Mouse (Mus musculus): Measurements from ENCODE around the gene Lrrc43. TPM values are rescaled to one million over a fixed set of nuclear protein-coding genes. Genes with fewer than 3 reads are reported as not detected.

The Lrrc43 gene
- polyA plus RNA-seq, 1 experiment from 2014 or later, result not detected

GRCm38 (mm10) chr5:123524393-123524750, 35.3 kb downstream of the Lrrc43 start:
- Histone ChIP-seq H3K4me2 (replicated peaks; ENCODE audit: low read depth, low read length) (peak overlapping the region; percentile 90), H3K4me1 (ENCODE audit: control insufficient read depth, insufficient read depth, low read length) (peaks cover 4% of the 10 kb centered on the region; the same call in 1 of the 2 replicates), H3K36me3 (ENCODE audit: control insufficient read depth, insufficient read depth, low read length) (peaks cover 12% of the 10 kb centered on the region), H3K9ac (ENCODE audit: low read depth, low read length) (0 out of 2 replicates have a peak overlapping the region, but pooled peaks have one; percentile 31), H3K27me3 (ENCODE audit: control insufficient read depth, insufficient read depth, low read length) (no peaks in the 10 kb centered on the region), H3K4me3 (ENCODE audit: low read length) (peak overlapping the region; percentile 93), H3K9me3 (ENCODE audit: control insufficient read depth, low read length) (no peaks in the 10 kb centered on the region), H3K27ac (ENCODE audit: low read depth, low read length) (no peak overlapping the region)
- ATAC-seq (ENCODE audit: low FRiP score, low TSS enrichment), result peak; percentile 97
- WGBS, result 2% methylated on average over 27 of the region's 27 CpGs

GRCm38 (mm10) chr5:123525281-123525680, 36.2 kb downstream of the Lrrc43 start, which contains the start of gene Gm49027:
Gene Gm49027, minus strand, starts transcription at chr5:123525488.
- Histone ChIP-seq H3K27me3 (ENCODE audit: control insufficient read depth, insufficient read depth, low read length) (no peaks in the 10 kb centered on the region), H3K27ac (ENCODE audit: low read depth, low read length) (no peak within 1 kb of the TSS), H3K4me1 (ENCODE audit: control insufficient read depth, insufficient read depth, low read length) (peaks cover 4% of the 10 kb centered on the region; the same call in 1 of the 2 replicates), H3K9ac (ENCODE audit: low read depth, low read length) (0 out of 2 replicates have a peak within 1 kb of the TSS, but pooled peaks have one; percentile 31), H3K4me2 (replicated peaks; ENCODE audit: low read depth, low read length) (peak within 1 kb of the TSS; percentile 90), H3K36me3 (ENCODE audit: control insufficient read depth, insufficient read depth, low read length) (peaks cover 14% of the 10 kb centered on the region), H3K4me3 (ENCODE audit: low read length) (peak within 1 kb of the TSS; percentile 93), H3K9me3 (ENCODE audit: control insufficient read depth, low read length) (no peaks in the 10 kb centered on the region)
- ATAC-seq (ENCODE audit: low FRiP score, low TSS enrichment), result no peak
- WGBS, result 85% methylated on average over 7 of the region's 7 CpGs

- WGBS, result 88% methylated on average over 9 of the region's 9 CpGs
- Histone ChIP-seq H3K27me3 (ENCODE audit: control insufficient read depth, insufficient read depth, low read length) (no peaks in the 10 kb centered on the region), H3K4me1 (ENCODE audit: control insufficient read depth, insufficient read depth, low read length) (peaks cover 4% of the 10 kb centered on the region; the same call in 1 of the 2 replicates), H3K27ac (ENCODE audit: low read depth, low read length) (no peak overlapping the region), H3K4me2 (replicated peaks; ENCODE audit: low read depth, low read length) (no peak overlapping the region), H3K9me3 (ENCODE audit: control insufficient read depth, low read length) (no peaks in the 10 kb centered on the region), H3K4me3 (ENCODE audit: low read length) (no peak overlapping the region), H3K36me3 (ENCODE audit: control insufficient read depth, insufficient read depth, low read length) (peaks cover 22% of the 10 kb centered on the region), H3K9ac (ENCODE audit: low read depth, low read length) (no peak overlapping the region)
- no peak for ATAC-seq (ENCODE audit: low FRiP score, low TSS enrichment)
Observed at GRCm38 (mm10) chr5:123525916-123526495, 36.9 kb downstream of the Lrrc43 start.

- 85% methylated on average over 7 of the region's 7 CpGs for WGBS
- no peak overlapping the region for H3K4me3 ChIP-seq (ENCODE audit: low read length)
- no peak for ATAC-seq (ENCODE audit: low FRiP score, low TSS enrichment)
- no peaks in the 10 kb centered on the region for H3K27me3 ChIP-seq (ENCODE audit: control insufficient read depth, insufficient read depth, low read length)
- peaks cover 4% of the 10 kb centered on the region; the same call in 1 of the 2 replicates for H3K4me1 ChIP-seq (ENCODE audit: control insufficient read depth, insufficient read depth, low read length)
- no peaks in the 10 kb centered on the region for H3K9me3 ChIP-seq (ENCODE audit: control insufficient read depth, low read length)
- no peak overlapping the region for H3K4me2 ChIP-seq (replicated peaks; ENCODE audit: low read depth, low read length)
- no peak overlapping the region for H3K9ac ChIP-seq (ENCODE audit: low read depth, low read length)
- H3K36me3 ChIP-seq (ENCODE audit: control insufficient read depth, insufficient read depth, low read length), result peaks cover 47% of the 10 kb centered on the region
- H3K27ac ChIP-seq (ENCODE audit: low read depth, low read length), result no peak overlapping the region
Observed at GRCm38 (mm10) chr5:123528641-123529040, 39.5 kb downstream of the Lrrc43 start.

GRCm38 (mm10) chr5:123530056-123530455, 41.0 kb downstream of the Lrrc43 start:
- H3K4me3 ChIP-seq (ENCODE audit: low read length), result no peak overlapping the region
- no peak overlapping the region for H3K9ac ChIP-seq (ENCODE audit: low read depth, low read length)
- H3K27ac ChIP-seq (ENCODE audit: low read depth, low read length), result no peak overlapping the region
- H3K36me3 ChIP-seq (ENCODE audit: control insufficient read depth, insufficient read depth, low read length), result peaks cover 56% of the 10 kb centered on the region
- WGBS, result 88% methylated on average over 8 of the region's 8 CpGs
- no peaks in the 10 kb centered on the region for H3K27me3 ChIP-seq (ENCODE audit: control insufficient read depth, insufficient read depth, low read length)
- H3K4me2 ChIP-seq (replicated peaks; ENCODE audit: low read depth, low read length), result no peak overlapping the region
- no peaks in the 10 kb centered on the region for H3K4me1 ChIP-seq (ENCODE audit: control insufficient read depth, insufficient read depth, low read length)
- no peaks in the 10 kb centered on the region for H3K9me3 ChIP-seq (ENCODE audit: control insufficient read depth, low read length)
- no peak for ATAC-seq (ENCODE audit: low FRiP score, low TSS enrichment)

- WGBS, result 97% methylated on average over 10 of the region's 10 CpGs
- Histone ChIP-seq H3K27ac (ENCODE audit: low read depth, low read length) (no peak overlapping the region), H3K27me3 (ENCODE audit: control insufficient read depth, insufficient read depth, low read length) (no peaks in the 10 kb centered on the region), H3K4me3 (ENCODE audit: low read length) (no peak overlapping the region), H3K9me3 (ENCODE audit: control insufficient read depth, low read length) (no peaks in the 10 kb centered on the region), H3K4me2 (replicated peaks; ENCODE audit: low read depth, low read length) (no peak overlapping the region), H3K9ac (ENCODE audit: low read depth, low read length) (no peak overlapping the region), H3K36me3 (ENCODE audit: control insufficient read depth, insufficient read depth, low read length) (peaks cover 59% of the 10 kb centered on the region), H3K4me1 (ENCODE audit: control insufficient read depth, insufficient read depth, low read length) (no peaks in the 10 kb centered on the region)
- ATAC-seq (ENCODE audit: low FRiP score, low TSS enrichment), result no peak
Observed at GRCm38 (mm10) chr5:123533801-123534200, 44.7 kb downstream of the Lrrc43 start.

- Histone ChIP-seq H3K9me3 (ENCODE audit: control insufficient read depth, low read length) (no peaks in the 10 kb centered on the region), H3K4me2 (replicated peaks; ENCODE audit: low read depth, low read length) (no peak overlapping the region), H3K36me3 (ENCODE audit: control insufficient read depth, insufficient read depth, low read length) (peaks cover 45% of the 10 kb centered on the region), H3K4me1 (ENCODE audit: control insufficient read depth, insufficient read depth, low read length) (no peaks in the 10 kb centered on the region), H3K9ac (ENCODE audit: low read depth, low read length) (no peak overlapping the region), H3K27ac (ENCODE audit: low read depth, low read length) (no peak overlapping the region), H3K27me3 (ENCODE audit: control insufficient read depth, insufficient read depth, low read length) (no peaks in the 10 kb centered on the region), H3K4me3 (ENCODE audit: low read length) (no peak overlapping the region)
- 91% methylated on average over 7 of the region's 7 CpGs for WGBS
- ATAC-seq (ENCODE audit: low FRiP score, low TSS enrichment), result no peak
Observed at GRCm38 (mm10) chr5:123555693-123556092, 66.6 kb downstream of the Lrrc43 start.

GRCm38 (mm10) chr5:123556451-123556850, 67.3 kb downstream of the Lrrc43 start:
- H3K27ac ChIP-seq (ENCODE audit: low read depth, low read length), result no peak overlapping the region
- H3K27me3 ChIP-seq (ENCODE audit: control insufficient read depth, insufficient read depth, low read length), result no peaks in the 10 kb centered on the region
- no peaks in the 10 kb centered on the region for H3K9me3 ChIP-seq (ENCODE audit: control insufficient read depth, low read length)
- ATAC-seq (ENCODE audit: low FRiP score, low TSS enrichment), result no peak
- H3K36me3 ChIP-seq (ENCODE audit: control insufficient read depth, insufficient read depth, low read length), result peaks cover 47% of the 10 kb centered on the region
- no peak overlapping the region for H3K4me2 ChIP-seq (replicated peaks; ENCODE audit: low read depth, low read length)
- H3K9ac ChIP-seq (ENCODE audit: low read depth, low read length), result no peak overlapping the region
- no peak overlapping the region for H3K4me3 ChIP-seq (ENCODE audit: low read length)
- 70% methylated on average over 2 of the region's 2 CpGs for WGBS
- H3K4me1 ChIP-seq (ENCODE audit: control insufficient read depth, insufficient read depth, low read length), result no peaks in the 10 kb centered on the region

Data from kidney, embryonic 14.5 days (tissue).